8 mouse cellular contexts compared by ENCODE assay signal in genomic region chr5:28317917-28318267, GRCm38 (mm10). TPM values are rescaled to one million over a fixed set of nuclear protein-coding genes. Genes with fewer than 3 reads are reported as not detected.
DNase-seq lines count a peak whose midpoint lies in the region; ATAC-seq and TF ChIP-seq lines count a peak whose summit lies in the region.

No protein-coding gene starts in this region.

- TF ChIP-seq CTCF in lung, adult 2 months (IDR thresholded peaks at IDR 0.05; ENCODE audit: insufficient read depth, low read length) = no peak
- TF ChIP-seq CTCF in brain, embryonic 14.5 days (IDR thresholded peaks at IDR 0.05; ENCODE audit: borderline replicate concordance, extremely low read depth, insufficient read depth, insufficient read length) = no peak

- under 1% methylated on average over 3 of the region's 3 CpGs for WGBS in lung, adult 2 months
- 6% methylated on average over 3 of the region's 3 CpGs for WGBS in hindbrain, embryonic 14.5 days
- WGBS in midbrain, embryonic 15.5 days = 2% methylated on average over 3 of the region's 3 CpGs

- H3K4me2 ChIP-seq in hindbrain, embryonic 14.5 days (replicated peaks) = peak overlapping the region; percentile 85
- H3K4me2 ChIP-seq in midbrain, embryonic 15.5 days = peak overlapping the region; percentile 67

- no peak for ATAC-seq in hindbrain, embryonic 14.5 days (ENCODE audit: low FRiP score)
- ATAC-seq in midbrain, embryonic 15.5 days (replicated peaks) = no peak

- peaks cover 13% of the 10 kb centered on the region for H3K4me1 ChIP-seq in lung, adult 2 months (ENCODE audit: control insufficient read depth, insufficient read depth, low read length)
- peaks cover 33% of the 10 kb centered on the region for H3K4me1 ChIP-seq in hindbrain, embryonic 14.5 days (replicated peaks; ENCODE audit: control insufficient read depth, insufficient read depth, low read length)
- H3K4me1 ChIP-seq in midbrain, embryonic 15.5 days = peaks cover 40% of the 10 kb centered on the region

- intact Hi-C loops in left cerebral cortex, postnatal 25 days (cut with DNase I) = loop anchor here (2.0 to 10.0 kb wide), 3 partner anchors 149 to 1247 kb away; partner anchors contain the start of genes Paxip1 and Ube3c

- DNase-seq in lung, adult 2 months = no peak
- DNase-seq in lung, postnatal 25 days (ENCODE audit: low spot score) = no peak
- peak; percentile 61 for DNase-seq in brain, embryonic 14.5 days (ENCODE audit: low read depth)
- DNase-seq in hindbrain, embryonic 14.5 days (ENCODE audit: low spot score) = no peak
- DNase-seq in left cerebral cortex, postnatal 25 days (ENCODE audit: low spot score in 2 of 2) = no peak
- no peak for DNase-seq in layer of hippocampus, adult 18-20 months (ENCODE audit: low spot score in 2 of 2)
- DNase-seq in adrenal gland, postnatal 4 days (ENCODE audit: low spot score in 2 of 2) = no peak

- peak overlapping the region; percentile 66 for H3K4me3 ChIP-seq in lung, adult 2 months (replicated peaks; ENCODE audit: extremely low read depth, low read depth, low read length)
- H3K4me3 ChIP-seq in hindbrain, embryonic 14.5 days (replicated peaks; ENCODE audit: low read length) = peak overlapping the region; percentile 98
- peak overlapping the region; percentile 94 for H3K4me3 ChIP-seq in midbrain, embryonic 15.5 days

- peak overlapping the region; percentile 100 for H3K27ac ChIP-seq in hindbrain, embryonic 14.5 days
- H3K27ac ChIP-seq in midbrain, embryonic 15.5 days = peak overlapping the region; percentile 100; the same call in 1 of the 2 replicates

- no peak for TF ChIP-seq POLR2A in lung, adult 2 months (IDR thresholded peaks at IDR 0.05; ENCODE audit: borderline replicate concordance, extremely low read depth, low read depth, low read length)
- TF ChIP-seq POLR2A in brain, embryonic 14.5 days (IDR thresholded peaks at IDR 0.05; ENCODE audit: borderline replicate concordance, extremely low read depth, insufficient read depth, insufficient read length, poor library complexity, severe bottlenecking) = no peak

- peak overlapping the region; percentile 100 for H3K9ac ChIP-seq in hindbrain, embryonic 14.5 days
- H3K9ac ChIP-seq in midbrain, embryonic 15.5 days = peak overlapping the region; percentile 94

- no peaks in the 10 kb centered on the region for H3K9me3 ChIP-seq in hindbrain, embryonic 14.5 days (ENCODE audit: control insufficient read depth, low read length)
- no peaks in the 10 kb centered on the region for H3K9me3 ChIP-seq in midbrain, embryonic 15.5 days

- H3K27me3 ChIP-seq in hindbrain, embryonic 14.5 days (ENCODE audit: control insufficient read depth, insufficient read depth, low read length) = no peaks in the 10 kb centered on the region
- no peaks in the 10 kb centered on the region for H3K27me3 ChIP-seq in midbrain, embryonic 15.5 days (replicated peaks)

- no peaks in the 10 kb centered on the region for H3K36me3 ChIP-seq in hindbrain, embryonic 14.5 days (replicated peaks; ENCODE audit: control insufficient read depth, insufficient read depth)
- H3K36me3 ChIP-seq in midbrain, embryonic 15.5 days (replicated peaks) = no peaks in the 10 kb centered on the region

RNA-seq across cellular contexts. Expression of gene Rbm33, which starts 1.0 kb away (rescaled TPM):
- 25.5 and 31.2 TPM in 2 replicates for polyA plus RNA-seq in lung, adult 2 months (2012; rRNA removed)
- polyA plus RNA-seq in brain, embryonic 14.5 days (2012; rRNA removed) = 55.1 and 62.6 TPM in 2 replicates
- 20.2 and 22.5 TPM in 2 replicates for polyA plus RNA-seq in hindbrain, embryonic 14.5 days (2014; fragmentation: Nextera tagmentation; extraction: Ambion mirVana)
- polyA plus RNA-seq in midbrain, embryonic 15.5 days (2015; fragmentation: Nextera tagmentation; extraction: Ambion mirVana) = 18.1 and 18.6 TPM in 2 replicates
- 10 to 100 TPM; 63.8 to 70.7 TPM for total RNA-seq in left cerebral cortex, postnatal 25 days (2021)
- 10 to 100 TPM; 63.6 to 64.3 TPM for total RNA-seq in layer of hippocampus, adult 18-20 months (2021)
- 10 to 100 TPM; 81.4 to 86.4 TPM for total RNA-seq in adrenal gland, postnatal 4 days (2021)
